Mouse (Mus musculus) granulocyte monocyte progenitor cell, adult 5-6 weeks (primary cell): ENCODE data around the gene Lin28a. TPM values are rescaled to one million over a fixed set of nuclear protein-coding genes. Genes with fewer than 3 reads are reported as not detected.

ENCODE experiments used
- total RNA-seq, 2 experiments: library from RNA; stranded (forward) in 1 of 2; stranded (reverse) in 1 of 2; fragments of 200-712, 200-1000 nt in 1 of 2; fragments of >200 nt in 1 of 2; fragmentation: Nextera tagmentation in 1 of 2; gene quantifications; 2 replicates each; pipeline ENCODE4 v1.2.3; 2014 to 2017

Gene Lin28a
- total RNA-seq, 2 experiments from 2014 or later, result 4.0 to 13.9 TPM

Other genes starting within 250 kb of the Lin28a start
- gene Rps6ka1, start 131.0 kb downstream of the Lin28a start, total RNA-seq (2014; fragmentation: Nextera tagmentation), result 172 and 174 TPM in 2 replicates
- gene Rps6ka1, start 131.0 kb downstream of the Lin28a start, total RNA-seq (2017), result 148 and 151 TPM in 2 replicates
- gene Hmgn2, start 50.2 kb downstream of the Lin28a start, total RNA-seq (2014; fragmentation: Nextera tagmentation), result 1,589 and 1,765 TPM in 2 replicates
- 943 and 964 TPM in 2 replicates for gene Hmgn2, start 50.2 kb downstream of the Lin28a start, total RNA-seq (2017)
- gene Dhdds, start 17.9 kb downstream of the Lin28a start, total RNA-seq (2014; fragmentation: Nextera tagmentation), result 45.3 and 57.1 TPM in 2 replicates
- gene Dhdds, start 17.9 kb downstream of the Lin28a start, total RNA-seq (2017), result 22.8 and 24.8 TPM in 2 replicates
- gene Zfp683, start 35.0 kb upstream of the Lin28a start, total RNA-seq (2014; fragmentation: Nextera tagmentation), result not detected in 2 replicates
- gene Zfp683, start 35.0 kb upstream of the Lin28a start, total RNA-seq (2017), result not detected in 2 replicates
- 0.38 and 1.3 TPM in 2 replicates for gene Crybg2, start 42.0 kb upstream of the Lin28a start, total RNA-seq (2014; fragmentation: Nextera tagmentation)
- not detected in 2 replicates for gene Crybg2, start 42.0 kb upstream of the Lin28a start, total RNA-seq (2017)
- 240 and 247 TPM in 2 replicates for gene Cd52, start 76.2 kb upstream of the Lin28a start, total RNA-seq (2014; fragmentation: Nextera tagmentation)
- gene Cd52, start 76.2 kb upstream of the Lin28a start, total RNA-seq (2017), result 259 and 330 TPM in 2 replicates
- gene Ubxn11, start 83.7 kb upstream of the Lin28a start, total RNA-seq (2014; fragmentation: Nextera tagmentation), result 14.4 and 30.2 TPM in 2 replicates
- gene Ubxn11, start 83.7 kb upstream of the Lin28a start, total RNA-seq (2017), result 4.8 and 11.2 TPM in 2 replicates
- 841 and 871 TPM in 2 replicates for gene Sh3bgrl3, start 109.9 kb upstream of the Lin28a start, total RNA-seq (2014; fragmentation: Nextera tagmentation)
- 333 and 394 TPM in 2 replicates for gene Sh3bgrl3, start 109.9 kb upstream of the Lin28a start, total RNA-seq (2017)
- 20.8 and 28.9 TPM in 2 replicates for gene Cep85, start 168.3 kb upstream of the Lin28a start, total RNA-seq (2014; fragmentation: Nextera tagmentation)
- 26.7 and 33.7 TPM in 2 replicates for gene Cep85, start 168.3 kb upstream of the Lin28a start, total RNA-seq (2017)
- gene Gm7534, start 184.2 kb upstream of the Lin28a start, total RNA-seq (2014; fragmentation: Nextera tagmentation), result not detected in 2 replicates
- not detected in 2 replicates for gene Gm7534, start 184.2 kb upstream of the Lin28a start, total RNA-seq (2017)
- not detected in 2 replicates for gene Catsper4, start 208.5 kb upstream of the Lin28a start, total RNA-seq (2014; fragmentation: Nextera tagmentation)
- not detected in 2 replicates for gene Catsper4, start 208.5 kb upstream of the Lin28a start, total RNA-seq (2017)
- not detected in 2 replicates for gene Cnksr1, start 219.6 kb upstream of the Lin28a start, total RNA-seq (2014; fragmentation: Nextera tagmentation)
- not detected in 2 replicates for gene Cnksr1, start 219.6 kb upstream of the Lin28a start, total RNA-seq (2017)
- gene E130218I03Rik, start 224.8 kb upstream of the Lin28a start, total RNA-seq (2014; fragmentation: Nextera tagmentation), result not detected in 2 replicates
- gene E130218I03Rik, start 224.8 kb upstream of the Lin28a start, total RNA-seq (2017), result 0.21 and 0.22 TPM in 2 replicates
- 13.4 and 16.2 TPM in 2 replicates for gene Zfp593, start 226.8 kb upstream of the Lin28a start, total RNA-seq (2014; fragmentation: Nextera tagmentation)
- gene Zfp593, start 226.8 kb upstream of the Lin28a start, total RNA-seq (2017), result 9.4 and 18.7 TPM in 2 replicates
- gene Gm30191, start 228.1 kb upstream of the Lin28a start, total RNA-seq (2014; fragmentation: Nextera tagmentation), result not detected in 2 replicates
- not detected in 2 replicates for gene Gm30191, start 228.1 kb upstream of the Lin28a start, total RNA-seq (2017)
- not detected in 2 replicates for gene Grrp1, start 235.3 kb upstream of the Lin28a start, total RNA-seq (2014; fragmentation: Nextera tagmentation)
- not detected in 2 replicates for gene Grrp1, start 235.3 kb upstream of the Lin28a start, total RNA-seq (2017)